Mouse (Mus musculus): ENCODE results near the gene Ctsa. TPM values are rescaled to one million over a fixed set of nuclear protein-coding genes. Genes with fewer than 3 reads are reported as not detected.

The Ctsa gene
- total and polyA plus RNA-seq, 2 experiments = 112 to 279 TPM

DNA sequence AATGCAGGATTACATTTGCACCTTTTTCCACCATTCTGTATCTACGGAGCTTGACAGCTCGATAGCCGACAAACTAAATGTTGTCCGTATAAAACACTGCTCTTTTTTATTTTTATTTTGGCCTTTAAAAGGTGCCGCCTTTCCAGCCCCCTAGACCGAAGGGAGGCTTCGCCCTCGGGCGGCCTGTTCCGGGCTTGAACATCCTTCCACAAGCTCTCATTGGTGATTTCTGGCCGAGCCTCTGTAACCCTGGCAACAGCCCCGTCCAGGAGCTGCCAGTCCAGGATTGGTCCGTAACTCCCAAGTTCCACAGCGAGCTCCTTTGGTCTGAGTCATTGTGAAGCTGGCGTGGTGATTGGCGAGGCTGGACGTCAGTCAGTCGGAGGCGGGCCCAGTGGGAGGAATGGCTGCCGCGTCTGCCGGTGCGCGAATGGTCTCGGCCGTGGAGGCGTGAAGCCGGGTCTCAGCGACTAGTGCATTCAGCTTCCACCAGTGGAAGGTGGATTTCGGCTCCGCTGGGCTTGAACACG, 10.0 kb upstream of the Ctsa start, which contains the start of gene Zswim1:
Zswim1 (plus strand) TSS at position 51 of the 530 bp plus-strand sequence.
- peak; percentile 95 for DNase-seq (ENCODE audit: extremely low read depth, low read depth, low spot score)
- Histone ChIP-seq H3K27me3 (ENCODE audit: control insufficient read depth, insufficient read depth, low read length) (no peaks in the 10 kb centered on the region), H3K9ac (ENCODE audit: low read depth, low read length) (peak within 1 kb of the TSS; percentile 79), H3K79me2 (ENCODE audit: control insufficient read depth, insufficient read depth, low read length) (peaks cover 13% of the 10 kb centered on the region), H3K4me1 (ENCODE audit: control insufficient read depth, insufficient read depth, low read length) (peaks cover 4% of the 10 kb centered on the region), H3K27ac (replicated peaks; ENCODE audit: insufficient read depth, low read depth, low read length) (peak within 1 kb of the TSS; percentile 67), H3K36me3 (ENCODE audit: control insufficient read depth, insufficient read depth, low read length) (peaks cover 4% of the 10 kb centered on the region; the same call in 1 of the 2 replicates), H3K4me3 (ENCODE audit: insufficient read depth, low read depth, low read length) (peak within 1 kb of the TSS; percentile 91)
- WGBS = 2% methylated on average over 32 of the region's 32 CpGs
- TF ChIP-seq POLR2A (IDR thresholded peaks at IDR 0.05; ENCODE audit: extremely low read depth, insufficient read depth, low read length) = peak; percentile 48; the same call in 1 of the 2 replicates
- TF ChIP-seq CTCF (IDR thresholded peaks at IDR 0.05; ENCODE audit: low read depth, low read length) = no peak

- under 1% methylated on average over 10 of the region's 10 CpGs for WGBS
- Histone ChIP-seq H3K36me3 (ENCODE audit: control insufficient read depth, insufficient read depth, low read length) (peaks cover 4% of the 10 kb centered on the region; the same call in 1 of the 2 replicates), H3K79me2 (ENCODE audit: control insufficient read depth, insufficient read depth, low read length) (peaks cover 13% of the 10 kb centered on the region), H3K9ac (ENCODE audit: low read depth, low read length) (peak overlapping the region; percentile 79), H3K4me1 (ENCODE audit: control insufficient read depth, insufficient read depth, low read length) (peaks cover 4% of the 10 kb centered on the region), H3K4me3 (ENCODE audit: insufficient read depth, low read depth, low read length) (peak overlapping the region; percentile 91), H3K27me3 (ENCODE audit: control insufficient read depth, insufficient read depth, low read length) (no peaks in the 10 kb centered on the region), H3K27ac (replicated peaks; ENCODE audit: insufficient read depth, low read depth, low read length) (peak overlapping the region; percentile 67)
- no peak for TF ChIP-seq CTCF (IDR thresholded peaks at IDR 0.05; ENCODE audit: low read depth, low read length)
- TF ChIP-seq POLR2A (IDR thresholded peaks at IDR 0.05; ENCODE audit: extremely low read depth, insufficient read depth, low read length) = no peak
- DNase-seq (ENCODE audit: extremely low read depth, low read depth, low spot score) = peak; percentile 55
Measured at GRCm38 (mm10) chr2:164823181-164823585, 9.5 kb upstream of the Ctsa start.

DNA sequence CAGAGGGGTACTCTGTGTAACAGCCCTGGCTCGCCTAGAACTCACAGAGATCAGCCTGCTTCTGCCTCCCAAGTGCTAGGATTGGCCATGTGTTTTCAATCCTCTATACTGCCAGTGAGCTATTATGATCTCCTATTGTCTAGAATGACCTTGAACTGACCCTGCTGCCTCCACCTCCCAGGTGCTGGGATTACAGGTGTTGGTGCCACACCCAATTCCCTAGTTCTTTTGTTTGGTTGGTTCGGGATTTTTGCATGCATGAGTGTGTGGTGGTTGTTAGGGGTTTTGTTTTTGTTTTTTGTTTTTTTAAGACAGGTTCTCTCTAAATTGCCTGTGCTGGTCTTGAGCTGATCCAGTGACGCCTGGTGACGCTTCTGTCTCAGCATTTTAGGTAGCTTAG, 8.7 kb upstream of the Ctsa start:
- H3K36me3 ChIP-seq (ENCODE audit: control insufficient read depth, insufficient read depth, low read length) = peaks cover 4% of the 10 kb centered on the region; the same call in 1 of the 2 replicates
- WGBS = 95% methylated on average over 4 of the region's 4 CpGs
- peaks cover 4% of the 10 kb centered on the region for H3K4me1 ChIP-seq (ENCODE audit: control insufficient read depth, insufficient read depth, low read length)
- no peak for DNase-seq (ENCODE audit: extremely low read depth, low read depth, low spot score)
- H3K27me3 ChIP-seq (ENCODE audit: control insufficient read depth, insufficient read depth, low read length) = no peaks in the 10 kb centered on the region
- peaks cover 13% of the 10 kb centered on the region for H3K79me2 ChIP-seq (ENCODE audit: control insufficient read depth, insufficient read depth, low read length)
- no peak overlapping the region for H3K9ac ChIP-seq (ENCODE audit: low read depth, low read length)
- H3K4me3 ChIP-seq (ENCODE audit: insufficient read depth, low read depth, low read length) = no peak overlapping the region
- TF ChIP-seq CTCF (IDR thresholded peaks at IDR 0.05; ENCODE audit: low read depth, low read length) = no peak
- no peak for TF ChIP-seq POLR2A (IDR thresholded peaks at IDR 0.05; ENCODE audit: extremely low read depth, insufficient read depth, low read length)
- H3K27ac ChIP-seq (replicated peaks; ENCODE audit: insufficient read depth, low read depth, low read length) = no peak overlapping the region

GRCm38 (mm10) chr2:164825521-164825920, 7.2 kb upstream of the Ctsa start:
- TF ChIP-seq CTCF (IDR thresholded peaks at IDR 0.05; ENCODE audit: low read depth, low read length) (no peak), POLR2A (IDR thresholded peaks at IDR 0.05; ENCODE audit: extremely low read depth, insufficient read depth, low read length) (no peak)
- Histone ChIP-seq H3K4me3 (ENCODE audit: insufficient read depth, low read depth, low read length) (no peak overlapping the region), H3K9ac (ENCODE audit: low read depth, low read length) (no peak overlapping the region), H3K27me3 (ENCODE audit: control insufficient read depth, insufficient read depth, low read length) (no peaks in the 10 kb centered on the region), H3K27ac (replicated peaks; ENCODE audit: insufficient read depth, low read depth, low read length) (no peak overlapping the region), H3K79me2 (ENCODE audit: control insufficient read depth, insufficient read depth, low read length) (peaks cover 13% of the 10 kb centered on the region), H3K4me1 (ENCODE audit: control insufficient read depth, insufficient read depth, low read length) (peaks cover 4% of the 10 kb centered on the region), H3K36me3 (ENCODE audit: control insufficient read depth, insufficient read depth, low read length) (peaks cover 4% of the 10 kb centered on the region; the same call in 1 of the 2 replicates)
- DNase-seq (ENCODE audit: extremely low read depth, low read depth, low spot score) = no peak
- WGBS = 96% methylated on average over 17 of the region's 17 CpGs

DNA sequence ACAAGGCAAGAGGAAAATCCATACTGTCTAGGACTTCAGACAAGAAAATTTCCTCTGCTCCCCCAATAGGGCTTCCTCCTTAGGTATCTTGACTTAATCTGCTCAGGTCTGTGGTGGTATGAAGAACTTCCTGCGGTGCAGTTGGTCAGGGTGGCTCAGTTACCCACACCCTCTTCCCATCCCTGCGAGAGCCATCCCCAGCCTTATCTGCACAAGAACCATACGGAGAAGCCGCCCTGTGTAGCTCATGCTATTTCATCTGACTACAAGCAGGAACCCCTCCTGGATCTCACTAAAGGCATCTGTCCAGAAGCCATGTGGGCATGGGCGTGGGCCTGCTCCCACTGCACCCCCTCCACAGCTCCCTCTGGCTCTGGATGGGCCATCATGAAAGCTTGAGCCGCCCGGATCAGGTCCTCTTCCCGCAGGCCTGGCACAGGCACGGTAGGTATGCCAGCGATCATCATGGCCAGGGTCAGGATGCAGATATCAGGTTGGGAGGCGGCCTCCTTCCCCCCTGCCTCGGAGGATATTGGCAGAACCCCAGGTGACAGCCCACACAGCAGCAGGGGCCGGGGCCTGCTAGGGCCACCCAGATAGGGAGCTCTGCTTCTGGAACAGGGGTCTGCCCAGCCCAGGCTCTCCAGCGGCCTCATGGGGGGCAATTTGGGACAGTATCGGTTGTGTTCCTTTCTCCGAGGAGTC, 5.4 kb upstream of the Ctsa start:
- no peak for DNase-seq (ENCODE audit: extremely low read depth, low read depth, low spot score)
- no peaks in the 10 kb centered on the region for H3K27me3 ChIP-seq (ENCODE audit: control insufficient read depth, insufficient read depth, low read length)
- no peak overlapping the region for H3K27ac ChIP-seq (replicated peaks; ENCODE audit: insufficient read depth, low read depth, low read length)
- H3K79me2 ChIP-seq (ENCODE audit: control insufficient read depth, insufficient read depth, low read length) = peaks cover 13% of the 10 kb centered on the region
- H3K4me1 ChIP-seq (ENCODE audit: control insufficient read depth, insufficient read depth, low read length) = peaks cover 4% of the 10 kb centered on the region
- TF ChIP-seq CTCF (IDR thresholded peaks at IDR 0.05; ENCODE audit: low read depth, low read length) (no peak), POLR2A (IDR thresholded peaks at IDR 0.05; ENCODE audit: extremely low read depth, insufficient read depth, low read length) (no peak)
- 91% methylated on average over 16 of the region's 16 CpGs for WGBS
- H3K36me3 ChIP-seq (ENCODE audit: control insufficient read depth, insufficient read depth, low read length) = peaks cover 4% of the 10 kb centered on the region; the same call in 1 of the 2 replicates
- no peak overlapping the region for H3K4me3 ChIP-seq (ENCODE audit: insufficient read depth, low read depth, low read length)
- no peak overlapping the region for H3K9ac ChIP-seq (ENCODE audit: low read depth, low read length)

DNA sequence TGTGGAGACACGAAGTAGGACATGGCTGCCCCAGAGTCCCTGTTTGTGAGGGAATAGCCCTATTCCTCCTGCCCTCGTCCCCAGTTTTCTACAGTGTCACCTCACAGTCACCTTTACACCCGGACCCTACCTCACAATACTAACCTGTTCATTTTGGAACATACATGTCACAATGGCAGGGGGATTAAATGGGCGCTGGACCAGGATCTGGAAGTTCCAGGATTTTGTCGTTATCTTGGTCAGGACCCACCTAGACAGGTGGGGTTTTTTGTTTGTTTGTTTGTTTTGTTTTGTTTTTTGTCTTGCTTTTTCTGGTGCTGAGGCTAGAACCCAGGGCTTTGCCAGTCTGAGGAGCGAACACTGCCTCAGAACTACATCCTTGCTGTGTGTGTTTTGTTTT, 4.2 kb upstream of the Ctsa start, which contains the start of gene Spata25:
Spata25 (minus strand) TSS at position 101 of the 400 bp plus-strand sequence.
- 89% methylated on average over 6 of the region's 6 CpGs for WGBS
- Histone ChIP-seq H3K79me2 (ENCODE audit: control insufficient read depth, insufficient read depth, low read length) (peaks cover 13% of the 10 kb centered on the region), H3K27ac (replicated peaks; ENCODE audit: insufficient read depth, low read depth, low read length) (no peak within 1 kb of the TSS), H3K36me3 (ENCODE audit: control insufficient read depth, insufficient read depth, low read length) (peaks cover 4% of the 10 kb centered on the region; the same call in 1 of the 2 replicates), H3K9ac (ENCODE audit: low read depth, low read length) (no peak within 1 kb of the TSS), H3K27me3 (ENCODE audit: control insufficient read depth, insufficient read depth, low read length) (no peaks in the 10 kb centered on the region), H3K4me1 (ENCODE audit: control insufficient read depth, insufficient read depth, low read length) (peaks cover 6% of the 10 kb centered on the region), H3K4me3 (ENCODE audit: insufficient read depth, low read depth, low read length) (no peak within 1 kb of the TSS)
- no peak for TF ChIP-seq CTCF (IDR thresholded peaks at IDR 0.05; ENCODE audit: low read depth, low read length)
- no peak for TF ChIP-seq POLR2A (IDR thresholded peaks at IDR 0.05; ENCODE audit: extremely low read depth, insufficient read depth, low read length)
- DNase-seq (ENCODE audit: extremely low read depth, low read depth, low spot score) = no peak

Measured in liver, adult 2 months (tissue).